In the genomic region with DNA sequence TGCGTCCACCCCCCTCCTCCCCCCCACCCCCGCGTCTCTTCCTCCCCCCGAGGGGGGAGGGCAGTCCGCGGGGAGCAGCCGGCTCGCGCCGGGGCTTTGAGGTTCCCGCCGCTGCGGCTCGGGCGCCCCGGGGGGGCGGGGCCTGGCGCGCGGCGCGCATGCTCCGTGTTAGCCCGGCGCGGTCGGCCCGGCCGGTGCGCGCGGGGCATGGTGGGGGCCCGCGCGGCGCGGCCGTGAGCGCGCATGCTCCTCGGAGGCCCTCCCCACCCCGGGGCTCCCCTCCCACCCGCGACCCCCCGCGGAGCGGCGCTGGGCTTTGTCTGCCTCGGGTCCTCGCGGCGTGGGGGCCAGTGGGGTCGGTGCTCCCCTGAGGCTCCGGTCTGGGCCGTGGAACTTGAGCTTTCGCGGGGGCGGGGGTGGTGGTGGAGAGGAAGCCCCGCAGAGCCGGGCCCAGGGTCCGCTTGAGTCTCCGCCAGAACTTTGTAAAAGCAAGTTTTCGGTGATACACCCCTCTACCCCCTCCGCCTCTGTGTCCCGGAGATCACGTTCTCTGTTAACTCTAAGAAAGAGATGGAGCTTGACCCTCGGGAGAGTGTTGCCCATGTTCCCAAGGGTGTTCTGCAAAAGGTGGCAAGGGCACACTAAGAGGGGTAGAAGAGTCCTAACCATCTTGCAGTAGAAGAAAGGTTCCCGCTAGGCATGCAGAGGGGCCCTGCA, we compare ENCODE assay signal across 8 mouse cellular contexts. TPM values are rescaled to one million over a fixed set of nuclear protein-coding genes. Genes with fewer than 3 reads are reported as not detected.
DNase-seq lines count a peak whose midpoint lies in the region; ATAC-seq lines count a peak whose summit lies in the region.

No protein-coding gene starts in this region.

- 0 out of 2 replicates have a peak, but pooled peaks have one; percentile 33 for ATAC-seq in cerebellum, adult (ENCODE audit: insufficient number of reproducible peaks, low FRiP score, low TSS enrichment)
- ATAC-seq in forebrain, embryonic 13.5 days = peak; percentile 74
- ATAC-seq in lung, embryonic 15.5 days (ENCODE audit: borderline replicate concordance, extremely low read depth, low FRiP score, low TSS enrichment) = peak; percentile 82

- peak overlapping the region; percentile 96 for H3K27ac ChIP-seq in forebrain, embryonic 13.5 days
- H3K27ac ChIP-seq in lung, embryonic 15.5 days = peak overlapping the region; percentile 98

- under 1% methylated on average over 17 of the region's 68 CpGs for WGBS in forebrain, embryonic 13.5 days
- under 1% methylated on average over 17 of the region's 68 CpGs for WGBS in lung, embryonic 15.5 days

- H3K4me1 ChIP-seq in forebrain, embryonic 13.5 days = peaks cover 63% of the 10 kb centered on the region
- peaks cover 53% of the 10 kb centered on the region for H3K4me1 ChIP-seq in lung, embryonic 15.5 days

- H3K36me3 ChIP-seq in forebrain, embryonic 13.5 days (ENCODE audit: poor library complexity, severe bottlenecking) = peaks cover 37% of the 10 kb centered on the region
- peaks cover 19% of the 10 kb centered on the region; the same call in 1 of the 2 replicates for H3K36me3 ChIP-seq in lung, embryonic 15.5 days

- H3K4me3 ChIP-seq in forebrain, embryonic 13.5 days = peak overlapping the region; percentile 73
- peak overlapping the region; percentile 92 for H3K4me3 ChIP-seq in lung, embryonic 15.5 days

- peak; percentile 64 for DNase-seq in ES-CJ7 (ENCODE audit: low read depth, low spot score)
- peak; percentile 88 to 89 for DNase-seq in heart, postnatal 10 days
- peak; percentile 48 to 76 for DNase-seq in layer of hippocampus, adult 18-20 months (ENCODE audit: low spot score in 2 of 2)
- DNase-seq in ovary, postnatal 10 days (ENCODE audit: low spot score) = peak; percentile 56
- DNase-seq in thymus, postnatal 0 days (ENCODE audit: low spot score) = peak; percentile 84

- peak overlapping the region; percentile 88 for H3K9ac ChIP-seq in forebrain, embryonic 13.5 days
- peak overlapping the region; percentile 90 for H3K9ac ChIP-seq in lung, embryonic 15.5 days

- H3K27me3 ChIP-seq in forebrain, embryonic 13.5 days = peaks cover 28% of the 10 kb centered on the region
- no peaks in the 10 kb centered on the region for H3K27me3 ChIP-seq in lung, embryonic 15.5 days

- intact Hi-C loops in heart, postnatal 10 days (cut with DNase I) = no loop called here

- no peaks in the 10 kb centered on the region for H3K9me3 ChIP-seq in forebrain, embryonic 13.5 days (replicated peaks)
- no peaks in the 10 kb centered on the region for H3K9me3 ChIP-seq in lung, embryonic 15.5 days

- peak overlapping the region; percentile 91 for H3K4me2 ChIP-seq in forebrain, embryonic 13.5 days
- H3K4me2 ChIP-seq in lung, embryonic 15.5 days = peak overlapping the region; percentile 94

RNA-seq across cellular contexts. Expression of gene Rcc2, which starts 2.4 kb away (rescaled TPM):
- polyA plus RNA-seq in forebrain, embryonic 13.5 days (2015; fragmentation: Nextera tagmentation; extraction: Ambion mirVana) = 34.0 and 35.5 TPM in 2 replicates
- 10 to 100 TPM; 31.8 to 36.0 TPM for total RNA-seq in heart, postnatal 10 days (2021)
- total RNA-seq in layer of hippocampus, adult 18-20 months (2021) = 10 to 100 TPM; 94.5 to 95.9 TPM
- polyA plus RNA-seq in lung, embryonic 15.5 days (2015; fragmentation: Nextera tagmentation; extraction: Ambion mirVana) = 58.0 and 58.8 TPM in 2 replicates
- polyA plus RNA-seq in thymus, postnatal 0 days (2015; fragmentation: Nextera tagmentation; extraction: Ambion mirVana) = 68.4 and 77.4 TPM in 2 replicates

RNA-seq across cellular contexts. Expression of gene Arhgef10l, which starts 37.0 kb away (rescaled TPM):
- polyA plus RNA-seq in forebrain, embryonic 13.5 days (2015; fragmentation: Nextera tagmentation; extraction: Ambion mirVana) = 20.2 and 22.0 TPM in 2 replicates
- total RNA-seq in heart, postnatal 10 days (2021) = 10 to 100 TPM; 55.4 to 68.4 TPM
- 10 to 100 TPM; 37.0 to 45.2 TPM for total RNA-seq in layer of hippocampus, adult 18-20 months (2021)
- polyA plus RNA-seq in lung, embryonic 15.5 days (2015; fragmentation: Nextera tagmentation; extraction: Ambion mirVana) = 14.8 and 16.6 TPM in 2 replicates
- polyA plus RNA-seq in thymus, postnatal 0 days (2015; fragmentation: Nextera tagmentation; extraction: Ambion mirVana) = 12.5 and 16.3 TPM in 2 replicates

RNA-seq across cellular contexts. Expression of gene Padi6, which starts 39.7 kb away (rescaled TPM):
- not detected in 2 replicates for polyA plus RNA-seq in forebrain, embryonic 13.5 days (2015; fragmentation: Nextera tagmentation; extraction: Ambion mirVana)
- total RNA-seq in heart, postnatal 10 days (2021) = not detected
- total RNA-seq in layer of hippocampus, adult 18-20 months (2021) = under 1 TPM in 1 of 2 experiments, not detected in 1; 0.12 TPM
- 0.06 TPM in 1 of 2 replicates, not detected in the other for polyA plus RNA-seq in lung, embryonic 15.5 days (2015; fragmentation: Nextera tagmentation; extraction: Ambion mirVana)
- polyA plus RNA-seq in thymus, postnatal 0 days (2015; fragmentation: Nextera tagmentation; extraction: Ambion mirVana) = 0.46 and 0.77 TPM in 2 replicates

Comparison
In these comparisons a context has a peak if more than half of its experiments do, and no peak if none do; other contexts are left out.
1. Peak in every context shown above with its lines: DNase-seq, ATAC-seq, H3K4me3 ChIP-seq and H3K27ac ChIP-seq.